Mouse (Mus musculus) hindlimb bud, embryonic 11.5 days (tissue): ENCODE measurements around the gene Cdc42bpg.
"Not testable (repeated sequence)": the region's sequence is repeated elsewhere in the genome, so short reads cannot be mapped to it uniquely, and the experiment has no call there.

Experiments
- DNase-seq: peaks from one replicate; pipeline ENCODE4 v3.0.0-alpha.2; 2012; ENCODE audit warnings: low read depth, low spot score; ENCODE audit errors: extremely low spot score

Cdc42bpg gene

DNA sequence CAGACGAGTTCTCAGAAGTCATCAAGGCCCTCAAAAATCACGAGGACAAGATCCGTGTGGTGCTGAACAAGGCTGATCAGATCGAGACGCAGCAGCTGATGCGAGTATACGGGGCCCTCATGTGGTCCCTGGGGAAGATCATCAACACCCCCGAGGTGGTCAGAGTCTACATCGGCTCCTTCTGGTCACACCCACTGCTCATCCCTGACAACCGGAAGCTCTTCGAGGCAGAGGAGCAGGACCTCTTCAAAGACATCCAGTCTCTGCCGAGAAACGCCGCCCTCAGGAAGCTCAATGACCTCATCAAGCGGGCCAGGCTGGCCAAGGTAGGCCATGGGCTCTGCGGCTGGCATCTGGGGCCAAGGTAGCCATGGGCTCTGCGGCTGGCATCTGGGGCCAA lies 12.0 kb upstream of the Cdc42bpg start:
- DNase-seq = no peak

DNA sequence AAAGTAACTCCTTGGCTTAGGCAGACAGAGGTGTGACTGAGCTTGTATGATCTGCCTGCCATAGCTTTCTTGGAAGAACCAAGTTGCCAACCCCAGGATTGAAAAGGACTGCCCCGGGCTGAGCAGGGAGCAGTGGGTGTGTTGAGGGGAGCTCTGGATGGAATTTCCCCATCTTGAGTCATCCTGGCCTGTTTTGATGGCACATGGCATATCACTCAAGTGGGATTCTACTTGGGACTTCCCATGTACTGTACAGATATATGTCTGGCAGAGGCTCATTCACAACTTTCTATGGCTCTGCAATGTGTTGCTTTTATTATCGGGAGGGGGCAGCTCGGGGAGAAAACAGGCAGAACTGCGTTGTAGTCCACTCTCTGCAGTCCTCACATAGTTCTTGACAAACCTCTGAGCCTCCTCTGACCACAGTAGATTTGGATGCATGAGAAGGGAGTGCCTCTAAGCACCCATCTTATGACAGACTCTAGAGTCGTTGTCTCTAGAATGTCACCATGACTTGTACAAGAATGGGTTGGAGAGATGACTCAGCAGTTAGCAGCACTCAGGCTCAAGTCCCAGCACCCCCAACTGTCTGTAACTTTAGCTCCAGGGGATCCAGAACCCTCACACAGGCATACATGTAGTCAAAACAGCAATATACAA lies 9.6 kb upstream of the Cdc42bpg start:
- no peak for DNase-seq

DNA sequence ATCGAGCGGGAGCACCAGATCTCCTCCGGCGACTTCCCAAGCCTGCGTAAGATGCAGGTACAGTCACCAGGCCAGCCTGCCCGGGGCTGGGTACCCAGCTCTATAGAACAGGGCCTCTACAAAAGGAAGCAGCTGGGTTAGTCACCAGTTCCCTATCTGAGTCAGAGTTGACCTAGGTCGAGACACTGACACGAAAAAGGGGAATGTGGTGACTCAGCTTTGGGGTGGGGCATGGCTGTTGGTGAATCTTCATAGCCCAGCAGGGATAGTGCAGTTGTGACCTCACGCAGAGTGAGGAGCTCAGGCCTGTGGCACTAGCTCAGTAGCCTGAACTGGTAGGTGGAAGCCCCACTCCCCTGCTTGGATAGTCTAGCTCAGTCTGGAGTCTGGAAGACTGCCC lies 8.6 kb upstream of the Cdc42bpg start:
- DNase-seq = no peak

GRCm38 (mm10) chr19:6299003-6299402 lies 7.3 kb upstream of the Cdc42bpg start:
- DNase-seq = no peak

DNA sequence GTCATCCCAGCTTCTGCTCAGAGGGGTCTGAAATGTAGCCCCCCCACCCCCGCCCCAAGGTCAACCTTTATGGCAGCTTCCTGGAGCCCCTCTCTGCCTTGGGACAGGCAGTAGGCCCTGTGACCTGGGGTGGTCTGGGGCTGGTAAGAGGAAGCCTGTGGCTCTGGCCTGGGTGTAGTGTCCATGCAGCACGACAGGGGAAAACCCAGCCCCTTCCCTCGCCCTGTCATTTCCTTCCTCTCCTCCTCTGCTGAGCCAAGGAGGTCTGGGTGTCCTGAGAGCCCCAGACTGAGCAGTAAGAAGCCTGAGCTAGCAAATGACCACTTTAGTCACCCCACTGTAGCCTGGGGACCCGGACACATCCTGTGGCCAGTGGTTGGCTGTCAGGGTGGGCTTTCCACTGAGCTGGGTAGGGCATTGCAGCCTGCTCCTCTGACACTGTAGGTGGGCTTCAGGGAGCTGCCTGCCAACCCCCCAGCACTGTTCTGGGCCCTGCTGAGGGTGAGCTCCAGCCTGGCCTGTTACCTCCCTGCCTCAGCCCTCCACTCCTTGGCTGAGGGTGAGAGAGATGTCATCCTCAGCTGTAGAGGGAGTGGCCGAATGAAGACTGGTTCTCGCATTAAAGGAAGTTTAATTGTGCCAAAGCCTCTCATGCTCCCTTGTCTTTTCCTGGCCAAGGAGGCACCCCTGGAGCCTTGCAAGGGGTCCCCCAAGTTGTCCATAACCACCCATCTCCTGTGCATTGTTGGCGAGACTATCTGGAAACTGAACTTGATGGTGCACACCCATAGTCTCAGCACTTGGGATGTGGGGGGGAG lies 6.6 kb upstream of the Cdc42bpg start:
- no peak for DNase-seq

DNA sequence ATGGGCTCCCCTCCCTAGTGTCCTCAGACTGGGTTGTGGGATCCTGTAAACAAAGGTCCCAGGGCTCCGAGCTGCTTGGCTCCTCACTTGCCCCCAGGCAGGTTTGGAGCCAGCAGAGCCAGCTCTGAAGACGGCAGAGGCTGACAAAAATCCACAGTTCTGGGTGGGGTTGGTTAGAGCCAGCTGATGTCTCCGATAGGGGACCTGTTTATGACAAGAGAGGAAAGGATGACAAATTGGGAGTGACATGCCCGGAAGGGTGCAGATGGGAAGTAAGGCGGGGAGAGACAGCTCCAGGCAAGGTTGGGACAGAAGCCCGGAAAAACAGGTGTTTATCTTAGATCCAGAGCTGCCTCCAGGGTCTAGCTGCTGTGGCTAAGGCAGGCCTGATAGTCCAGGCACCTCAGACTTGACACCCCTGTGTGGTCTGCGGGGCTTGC lies 5.8 kb upstream of the Cdc42bpg start:
- no peak for DNase-seq

DNA sequence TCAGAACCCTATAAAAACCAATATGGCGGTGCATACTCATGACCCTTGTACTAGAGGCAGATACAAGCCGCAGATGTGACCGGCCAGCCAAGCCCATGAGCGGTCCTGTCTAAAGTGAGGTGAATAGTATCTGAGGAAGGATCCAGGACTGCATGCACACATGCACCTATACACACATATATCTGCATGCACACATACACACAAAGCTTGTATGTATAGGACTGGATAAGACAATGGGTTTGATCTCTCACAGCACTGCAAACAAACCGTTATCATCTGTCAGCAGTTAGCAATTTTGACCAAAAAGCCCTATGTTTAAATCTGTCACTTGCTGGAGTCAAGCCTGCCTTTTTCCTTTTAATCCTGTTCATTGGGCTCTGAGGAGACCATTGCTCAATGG lies 4.1 kb upstream of the Cdc42bpg start:
- no peak for DNase-seq

DNA sequence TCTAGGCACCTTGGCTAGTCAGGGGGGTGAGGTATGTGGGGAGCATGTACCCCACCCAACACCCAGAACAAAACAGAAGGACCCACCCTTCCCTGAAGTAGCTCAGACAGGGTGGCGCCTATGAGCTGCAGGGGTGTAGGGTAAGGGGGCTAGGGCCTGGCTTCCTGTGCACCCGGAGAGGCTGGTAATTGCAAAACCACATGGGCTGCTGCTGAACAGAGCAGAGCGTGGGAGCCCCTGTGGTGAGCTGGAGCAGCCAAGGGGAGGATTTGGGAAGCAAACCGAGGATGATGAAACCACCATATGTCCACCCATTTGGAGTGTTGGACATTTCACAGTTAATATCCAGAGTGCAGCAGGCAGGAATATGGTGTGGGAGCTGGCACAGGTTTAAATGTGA lies 3.7 kb upstream of the Cdc42bpg start:
- no peak for DNase-seq

- DNase-seq = no peak
These were observed 2.4 kb upstream of the Cdc42bpg start for GRCm38 (mm10) chr19:6303831-6304230.

- peak; percentile 70 for DNase-seq
These were observed 1.3 kb upstream of the Cdc42bpg start for GRCm38 (mm10) chr19:6304787-6305516.

DNA sequence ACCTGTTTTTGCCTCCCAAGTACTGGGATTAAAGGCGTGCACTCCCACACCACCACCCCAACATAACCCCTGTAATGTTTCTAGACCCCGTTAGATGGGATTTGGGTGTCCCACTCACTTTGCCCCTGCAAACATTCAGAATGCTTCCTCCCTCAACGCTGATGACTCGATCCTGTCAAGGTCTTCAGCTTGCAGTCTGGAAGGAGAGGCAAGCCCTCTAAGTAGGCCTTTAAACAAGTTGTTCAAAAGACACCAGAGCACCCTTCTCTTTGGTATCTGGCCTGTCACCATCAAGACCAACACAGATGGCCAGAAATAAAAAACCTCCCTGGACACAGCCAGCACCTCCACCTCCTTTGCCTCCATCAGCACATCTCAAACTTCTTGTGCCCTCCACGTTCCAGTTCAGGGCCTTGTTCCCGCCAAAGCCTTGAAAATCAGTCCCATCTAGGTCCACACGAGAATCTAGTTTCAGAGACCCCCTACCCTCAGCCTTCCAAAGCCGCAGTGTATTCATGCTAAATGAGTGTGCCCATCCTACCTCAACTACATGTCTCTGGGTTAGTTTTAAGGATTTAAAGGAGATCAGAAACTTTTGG lies 640 bp upstream of the Cdc42bpg start:
- DNase-seq = no peak

DNA sequence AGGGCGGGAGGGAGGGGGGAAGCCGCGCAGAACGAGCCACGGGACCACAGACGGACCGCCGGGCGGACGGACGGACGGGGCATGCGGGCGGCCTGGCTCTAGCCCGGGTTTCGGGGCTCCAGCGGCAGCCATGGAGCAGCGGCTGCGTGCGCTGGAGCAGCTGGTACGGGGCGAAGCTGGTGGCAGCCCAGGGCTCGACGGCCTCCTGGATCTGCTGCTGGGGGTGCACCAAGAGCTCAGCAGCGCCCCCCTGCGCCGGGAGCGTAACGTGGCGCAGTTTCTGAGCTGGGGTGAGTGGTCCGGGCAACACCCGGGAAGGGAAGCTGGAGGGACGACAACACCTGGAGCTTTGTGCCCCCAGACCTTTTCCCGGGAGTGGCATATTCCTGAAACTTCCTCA lies 330 bp downstream of the Cdc42bpg start:
- no peak for DNase-seq

DNA sequence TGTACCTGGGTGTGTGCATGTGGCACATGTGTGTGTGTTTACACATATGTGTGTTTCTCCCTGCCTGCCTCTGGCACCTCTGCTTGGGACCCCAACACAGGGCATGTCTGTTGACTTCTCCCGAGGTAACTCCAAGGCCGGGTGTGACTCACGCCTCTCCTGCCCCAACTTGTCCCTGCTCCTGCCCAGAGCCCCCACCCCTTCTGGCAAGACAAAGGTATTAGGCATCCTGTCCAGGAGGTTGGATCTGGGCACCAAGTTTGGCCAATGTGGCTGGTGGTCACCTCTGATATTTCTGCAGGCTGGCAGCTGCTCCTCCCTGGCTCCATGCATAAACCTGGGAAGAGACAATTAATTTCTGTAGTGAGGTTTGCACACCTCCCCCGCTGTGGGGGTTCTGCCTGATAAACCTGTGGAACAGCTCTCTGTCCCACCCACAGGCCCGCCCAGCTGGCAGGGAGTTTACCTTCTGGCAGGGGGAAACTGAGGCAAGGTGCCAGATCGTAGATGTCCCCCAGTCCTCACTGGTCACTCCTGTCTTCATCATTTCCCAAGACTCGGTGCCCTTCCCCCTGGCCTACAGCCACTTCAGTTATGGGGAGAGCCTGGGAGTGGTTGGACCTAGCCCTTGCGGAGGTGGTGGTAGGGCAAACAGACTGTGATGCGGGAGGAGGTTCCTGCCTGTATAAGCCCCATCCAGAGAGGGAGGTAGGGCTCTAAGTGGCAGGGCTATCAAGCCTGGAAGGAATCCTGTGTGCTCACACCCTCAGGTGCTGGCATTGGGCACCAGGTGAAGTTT lies 1.7 kb downstream of the Cdc42bpg start:
- no peak for DNase-seq

DNA sequence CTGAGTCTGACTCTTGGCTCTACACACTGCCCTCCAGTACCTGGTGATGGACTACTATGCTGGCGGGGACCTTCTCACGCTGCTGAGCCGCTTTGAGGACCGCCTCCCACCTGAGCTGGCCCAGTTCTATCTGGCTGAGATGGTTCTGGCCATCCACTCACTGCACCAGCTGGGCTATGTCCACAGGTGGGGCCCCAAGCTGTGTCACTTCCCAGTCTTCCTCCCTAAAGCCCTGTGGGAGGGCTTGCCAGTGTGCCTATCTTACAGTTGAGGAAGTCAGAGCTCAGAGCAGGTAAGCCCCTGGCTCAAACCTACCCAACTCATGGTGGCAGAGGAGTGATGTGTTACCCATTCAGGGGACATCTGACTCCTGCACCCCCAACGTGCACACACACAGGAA lies 3.9 kb downstream of the Cdc42bpg start:
- no peak for DNase-seq

DNA sequence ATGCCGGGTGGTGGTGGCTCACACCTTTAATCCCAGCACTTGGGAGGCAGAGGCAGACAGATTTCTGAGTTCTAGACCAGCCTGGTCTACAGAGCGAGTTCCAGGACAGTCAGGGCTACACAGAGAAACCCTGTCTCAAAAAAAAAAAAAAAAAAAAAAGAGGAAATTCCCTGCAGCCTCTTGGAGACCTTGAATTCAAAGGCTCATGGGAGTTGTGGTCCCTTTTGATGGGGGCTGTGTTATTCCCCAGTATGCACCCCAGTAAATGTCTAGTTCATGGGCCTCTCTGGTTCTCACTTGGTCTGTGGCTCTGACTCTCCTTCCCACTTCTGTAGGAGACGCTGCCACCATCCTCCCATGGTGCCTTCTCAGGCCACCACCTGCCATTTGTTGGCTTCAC lies 5.5 kb downstream of the Cdc42bpg start:
- not testable (repeated sequence) for DNase-seq

GRCm38 (mm10) chr19:6313796-6314195 lies 7.5 kb downstream of the Cdc42bpg start:
- no peak for DNase-seq

DNA sequence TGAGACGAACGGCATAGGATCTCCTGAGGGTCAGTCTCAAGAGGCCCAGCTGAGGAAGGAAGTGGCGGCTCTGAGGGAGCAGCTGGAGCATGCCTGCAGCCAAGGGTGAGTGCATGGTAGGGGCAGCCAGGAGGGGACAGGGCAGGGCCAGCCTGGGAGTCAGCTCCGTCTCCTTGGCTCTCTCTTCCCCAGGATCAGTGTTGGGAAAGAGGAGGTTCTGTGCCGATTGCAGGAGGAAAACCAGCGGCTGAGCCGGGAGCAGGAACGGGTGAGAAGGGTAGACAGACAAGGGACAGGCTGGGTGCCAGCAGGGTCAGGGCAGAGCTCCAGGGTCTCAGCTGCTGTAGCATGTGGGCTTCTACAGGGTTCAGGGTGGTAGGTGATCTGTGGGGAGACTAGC lies 8.3 kb downstream of the Cdc42bpg start:
- DNase-seq = no peak

- DNase-seq = no peak
These were observed 9.3 kb downstream of the Cdc42bpg start for GRCm38 (mm10) chr19:6315573-6315972.

DNA sequence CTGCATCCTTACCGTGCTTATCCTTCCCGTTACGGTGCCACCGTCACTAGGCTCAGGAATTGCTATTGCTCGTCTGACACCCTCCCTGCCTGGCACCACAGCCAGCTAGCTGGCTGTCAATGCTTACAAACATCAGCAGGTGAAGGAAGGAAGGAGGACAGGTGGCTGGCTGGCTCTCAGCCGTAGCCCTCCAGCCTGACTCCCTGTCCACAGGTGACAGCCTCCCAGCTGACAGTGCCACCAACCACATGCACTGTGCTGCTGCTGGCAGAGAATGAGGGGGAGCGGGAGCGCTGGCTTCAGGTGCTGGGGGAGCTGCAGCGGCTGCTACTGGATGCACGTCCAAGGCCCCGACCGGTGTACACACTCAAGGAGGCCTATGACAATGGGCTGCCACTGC lies 11.9 kb downstream of the Cdc42bpg start:
- DNase-seq = no peak

DNA sequence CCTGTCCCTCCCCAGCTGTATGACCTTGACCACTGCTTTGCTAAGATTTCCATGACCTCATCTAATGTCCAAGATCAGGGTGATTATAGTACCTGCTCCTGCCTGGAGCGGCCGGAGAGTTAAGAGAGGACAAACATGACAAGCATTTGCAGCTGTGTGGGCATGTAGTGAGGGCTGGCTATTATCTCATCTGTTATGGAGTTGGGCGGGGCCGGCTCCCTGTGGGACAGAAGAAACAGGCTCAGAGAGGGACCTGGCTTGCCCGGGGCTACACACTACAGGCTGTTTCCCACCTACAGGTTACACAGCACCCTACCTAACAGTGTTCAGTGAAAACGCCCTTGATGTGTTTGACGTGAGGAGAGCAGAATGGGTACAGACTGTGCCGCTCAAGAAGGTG lies 15.1 kb downstream of the Cdc42bpg start:
- no peak for DNase-seq
